Mouse (Mus musculus) megakaryocyte, embryonic 14.5 days (primary cell): Measurements from ENCODE around the gene Pde11a. TPM values are rescaled to one million over a fixed set of nuclear protein-coding genes. Genes with fewer than 3 reads are reported as not detected.

ENCODE experiments used
- H3K27me3 ChIP-seq: replicated peaks from 2 replicates; pipeline ENCODE3; 2012; ENCODE audit warnings: inconsistent platforms
- H3K36me3 ChIP-seq: replicated peaks from 2 replicates; pipeline ENCODE3; 2012; ENCODE audit warnings: low read length, inconsistent platforms, mixed read lengths
- H3K4me1 ChIP-seq: 2 replicates; pipeline ENCODE4 v1.6.1; 2012; ENCODE audit warnings: inconsistent platforms
- H3K4me3 ChIP-seq: replicated peaks from 2 replicates; pipeline ENCODE3; 2012; ENCODE audit warnings: moderate library complexity, mild to moderate bottlenecking, inconsistent platforms
- H3K9me3 ChIP-seq: 2 replicates; pipeline ENCODE4 v1.6.1; 2012; ENCODE audit warnings: inconsistent platforms
- FLI1 ChIP-seq: IDR thresholded peaks from 2 replicates; pipeline ENCODE4 v1.6.1; 2012; ENCODE audit warnings: low read length, inconsistent platforms, mixed read lengths
- GATA1 ChIP-seq: IDR thresholded peaks from 3 replicates; pipeline ENCODE4 v1.6.1; 2012; ENCODE audit warnings: mixed read lengths, low read length, inconsistent platforms, borderline replicate concordance
- polyA plus RNA-seq: library from polyadenylated mRNA; stranded (reverse); fragments of >175 nt; gene quantifications from 2 replicates; pipeline ENCODE4 v1.2.3, GENCODE M21; 2012; ENCODE audit warnings: low replicate concordance; ENCODE audit not compliant: insufficient read depth

The Pde11a gene
- polyA plus RNA-seq, 1 experiment, result not detected

- Histone ChIP-seq H3K4me1 (no peaks in the 10 kb centered on the region), H3K9me3 (peaks cover 11% of the 10 kb centered on the region), H3K4me3 (no peak overlapping the region), H3K27me3 (no peaks in the 10 kb centered on the region), H3K36me3 (no peaks in the 10 kb centered on the region)
- TF ChIP-seq GATA1 (no peak), FLI1 (no peak)
These were observed 211.9 kb downstream of the Pde11a start for GRCm38 (mm10) chr2:76126651-76127050.

- TF ChIP-seq GATA1 (no peak), FLI1 (no peak)
- Histone ChIP-seq H3K27me3 (no peaks in the 10 kb centered on the region), H3K9me3 (peaks cover 11% of the 10 kb centered on the region)
These were observed 213.8 kb downstream of the Pde11a start for GRCm38 (mm10) chr2:76124821-76125220.

GRCm38 (mm10) chr2:76122167-76122566, 216.4 kb downstream of the Pde11a start:
- Histone ChIP-seq H3K27me3 (no peaks in the 10 kb centered on the region), H3K4me3 (no peak overlapping the region), H3K4me1 (no peaks in the 10 kb centered on the region), H3K36me3 (no peaks in the 10 kb centered on the region), H3K9me3 (peaks cover 11% of the 10 kb centered on the region)
- TF ChIP-seq GATA1 (no peak), FLI1 (no peak)

More at GRCm38 (mm10) chr2:76124821-76125220, 213.8 kb downstream of the Pde11a start:
- no peaks in the 10 kb centered on the region for H3K4me1 ChIP-seq
- H3K4me3 ChIP-seq, result no peak overlapping the region
- H3K36me3 ChIP-seq, result no peaks in the 10 kb centered on the region

GRCm38 (mm10) chr2:76119848-76120247, 218.7 kb downstream of the Pde11a start:
- no peak for TF ChIP-seq FLI1
- TF ChIP-seq GATA1, result no peak
- no peak overlapping the region for H3K4me3 ChIP-seq
- 0 out of 2 replicates have a peak, but pooled peaks cover under 1% of the 10 kb centered on the region for H3K4me1 ChIP-seq
- no peaks in the 10 kb centered on the region for H3K27me3 ChIP-seq
- no peaks in the 10 kb centered on the region for H3K36me3 ChIP-seq
- 0 out of 2 replicates have a peak, but pooled peaks cover 3% of the 10 kb centered on the region for H3K9me3 ChIP-seq

GRCm38 (mm10) chr2:76118491-76118890, 220.1 kb downstream of the Pde11a start:
- TF ChIP-seq GATA1, result no peak
- TF ChIP-seq FLI1, result no peak
- no peak overlapping the region for H3K4me3 ChIP-seq
- H3K9me3 ChIP-seq, result no peaks in the 10 kb centered on the region
- peaks cover 1% of the 10 kb centered on the region for H3K27me3 ChIP-seq
- H3K36me3 ChIP-seq, result no peaks in the 10 kb centered on the region
- 0 out of 2 replicates have a peak, but pooled peaks cover 3% of the 10 kb centered on the region for H3K4me1 ChIP-seq

GRCm38 (mm10) chr2:76117219-76117618, 221.4 kb downstream of the Pde11a start:
- H3K27me3 ChIP-seq, result peaks cover 4% of the 10 kb centered on the region
- TF ChIP-seq FLI1, result no peak
- TF ChIP-seq GATA1, result no peak
- H3K9me3 ChIP-seq, result no peaks in the 10 kb centered on the region
- H3K4me3 ChIP-seq, result no peak overlapping the region
- 0 out of 2 replicates have a peak, but pooled peaks cover 3% of the 10 kb centered on the region for H3K4me1 ChIP-seq
- no peaks in the 10 kb centered on the region for H3K36me3 ChIP-seq

GRCm38 (mm10) chr2:76115696-76116095, 222.9 kb downstream of the Pde11a start:
- TF ChIP-seq GATA1, result no peak
- no peak for TF ChIP-seq FLI1
- no peak overlapping the region for H3K4me3 ChIP-seq
- no peaks in the 10 kb centered on the region for H3K9me3 ChIP-seq
- no peaks in the 10 kb centered on the region for H3K36me3 ChIP-seq
- H3K4me1 ChIP-seq, result 0 out of 2 replicates have a peak, but pooled peaks cover 3% of the 10 kb centered on the region
- peaks cover 4% of the 10 kb centered on the region for H3K27me3 ChIP-seq

GRCm38 (mm10) chr2:76114734-76115133, 223.8 kb downstream of the Pde11a start:
- no peaks in the 10 kb centered on the region for H3K9me3 ChIP-seq
- no peak for TF ChIP-seq FLI1
- no peak for TF ChIP-seq GATA1
- no peak overlapping the region for H3K4me3 ChIP-seq
- H3K27me3 ChIP-seq, result peaks cover 7% of the 10 kb centered on the region
- H3K4me1 ChIP-seq, result peaks cover 5% of the 10 kb centered on the region; the same call in 1 of the 2 replicates
- no peaks in the 10 kb centered on the region for H3K36me3 ChIP-seq

- H3K4me3 ChIP-seq, result peak overlapping the region; percentile 44
- TF ChIP-seq GATA1 (no peak), FLI1 (no peak)
These were observed 228.9 kb downstream of the Pde11a start for GRCm38 (mm10) chr2:76109653-76110052.

GRCm38 (mm10) chr2:76101889-76102602, 236.5 kb downstream of the Pde11a start:
- TF ChIP-seq FLI1, result no peak
- no peak for TF ChIP-seq GATA1
- H3K4me1 ChIP-seq, result no peaks in the 10 kb centered on the region

More at GRCm38 (mm10) chr2:76109653-76110052, 228.9 kb downstream of the Pde11a start:
- Histone ChIP-seq H3K4me1 (peaks cover 6% of the 10 kb centered on the region; the same call in 1 of the 2 replicates), H3K27me3 (peaks cover 20% of the 10 kb centered on the region), H3K36me3 (no peaks in the 10 kb centered on the region), H3K9me3 (no peaks in the 10 kb centered on the region)

More at GRCm38 (mm10) chr2:76101889-76102602, 236.5 kb downstream of the Pde11a start:
- Histone ChIP-seq H3K27me3 (peaks cover 7% of the 10 kb centered on the region), H3K9me3 (no peaks in the 10 kb centered on the region), H3K4me3 (no peak overlapping the region), H3K36me3 (no peaks in the 10 kb centered on the region)
